Mouse (Mus musculus): ENCODE results near the gene Bbx.

Bbx gene

GRCm38 (mm10) chr16:50432062-50432878 lies at the start of gene Bbx:
TSS of gene Bbx (minus strand) at chr16:50432390.
- DNase-seq, result peak; percentile 87 to 94

GRCm38 (mm10) chr16:50481892-50482291 lies 49.7 kb upstream of the Bbx start:
- no peak for DNase-seq

- no peak for DNase-seq
Observed at GRCm38 (mm10) chr16:50481341-50481740, 49.2 kb upstream of the Bbx start.

- no peak for DNase-seq
Observed at GRCm38 (mm10) chr16:50478695-50479094, 46.5 kb upstream of the Bbx start.

- DNase-seq, result no peak
Observed at GRCm38 (mm10) chr16:50477628-50478027, 45.4 kb upstream of the Bbx start.

GRCm38 (mm10) chr16:50462226-50462870 lies 30.2 kb upstream of the Bbx start:
- DNase-seq, result no peak

- DNase-seq, result no peak
Observed at GRCm38 (mm10) chr16:50459146-50459545, 27.0 kb upstream of the Bbx start.

- DNase-seq, result no peak
Observed at GRCm38 (mm10) chr16:50456053-50456452, 23.9 kb upstream of the Bbx start.

GRCm38 (mm10) chr16:50449086-50449485 lies 16.9 kb upstream of the Bbx start:
- DNase-seq, result no peak

GRCm38 (mm10) chr16:50445014-50445413 lies 12.8 kb upstream of the Bbx start:
- no peak for DNase-seq

GRCm38 (mm10) chr16:50438816-50439215 lies 6.6 kb upstream of the Bbx start:
- no peak for DNase-seq

GRCm38 (mm10) chr16:50437788-50438187 lies 5.6 kb upstream of the Bbx start:
- DNase-seq, result no peak

GRCm38 (mm10) chr16:50437331-50437730 lies 5.1 kb upstream of the Bbx start:
- no peak for DNase-seq

GRCm38 (mm10) chr16:50431011-50431981 lies 894 bp downstream of the Bbx start:
- DNase-seq, result peak; percentile 32 to 39

- no peak for DNase-seq
Observed at GRCm38 (mm10) chr16:50430515-50430877, 1.7 kb downstream of the Bbx start.

- peak; percentile 26 to 33 for DNase-seq
Observed at GRCm38 (mm10) chr16:50429692-50430514, 2.3 kb downstream of the Bbx start.

- peak in 1 of 2 experiments; percentile 8 for DNase-seq
Observed at GRCm38 (mm10) chr16:50428871-50429691, 3.1 kb downstream of the Bbx start.

GRCm38 (mm10) chr16:50420130-50420529 lies 12.1 kb downstream of the Bbx start:
- no peak for DNase-seq

- DNase-seq, result no peak
Observed at GRCm38 (mm10) chr16:50415406-50415805, 16.8 kb downstream of the Bbx start.

- DNase-seq, result no peak
Observed at GRCm38 (mm10) chr16:50402851-50403250, 29.3 kb downstream of the Bbx start.

GRCm38 (mm10) chr16:50399775-50400174 lies 32.4 kb downstream of the Bbx start:
- DNase-seq, result no peak
